8 mouse cellular contexts compared by ENCODE assay signal in genomic region chr4:152138497-152139260, GRCm38 (mm10). TPM values are rescaled to one million over a fixed set of nuclear protein-coding genes. Genes with fewer than 3 reads are reported as not detected.
DNase-seq lines count a peak whose midpoint lies in the region; ATAC-seq and TF ChIP-seq lines count a peak whose summit lies in the region.

No protein-coding gene starts in this region.

- no peaks in the 10 kb centered on the region for H3K79me2 ChIP-seq in CH12.LX (replicated peaks; ENCODE audit: control insufficient read depth, extremely low read depth, insufficient read depth, poor library complexity, severe bottlenecking)

- peak; percentile 39; the same call in 1 of the 2 replicates for TF ChIP-seq POLR2A in CH12.LX (IDR thresholded peaks at IDR 0.05; ENCODE audit: low read depth, low read length)

- H3K27me3 ChIP-seq in CH12.LX (replicated peaks) = peaks cover 68% of the 10 kb centered on the region
- H3K27me3 ChIP-seq in forebrain, embryonic 11.5 days (ENCODE audit: control insufficient read depth, insufficient read depth, low read length) = peaks cover 27% of the 10 kb centered on the region
- H3K27me3 ChIP-seq in neural tube, embryonic 14.5 days (ENCODE audit: control insufficient read depth, insufficient read depth, low read length) = peaks cover 10% of the 10 kb centered on the region

- no peak for TF ChIP-seq RAD21 in CH12.LX (IDR thresholded peaks at IDR 0.05; ENCODE audit: low read depth, low read length)

- intact Hi-C loops in heart, postnatal 10 days (cut with DNase I) = no loop called here

- TF ChIP-seq CTCF in CH12.LX (conservative IDR thresholded peaks at IDR 0.05 in 1 of 2, IDR thresholded peaks at IDR 0.05 in 1 of 2; ENCODE audit: low read depth in 2 of 2, low read length in 2 of 2) = peak; percentile 55 to 82

- 3% methylated on average over 51 of the region's 51 CpGs for WGBS in forebrain, embryonic 11.5 days
- WGBS in neural tube, embryonic 14.5 days = 3% methylated on average over 49 of the region's 51 CpGs

- ATAC-seq in forebrain, embryonic 11.5 days (replicated peaks; ENCODE audit: low FRiP score) = peak; percentile 74
- ATAC-seq in neural tube, embryonic 14.5 days (ENCODE audit: low read depth) = peak; percentile 73

- no peaks in the 10 kb centered on the region for H3K36me3 ChIP-seq in CH12.LX (replicated peaks in 1 of 2; ENCODE audit: control insufficient read depth in 1 of 2, insufficient read depth in 1 of 2, low read length in 1 of 2)
- H3K36me3 ChIP-seq in forebrain, embryonic 11.5 days (ENCODE audit: control insufficient read depth, insufficient read depth, low read length) = no peaks in the 10 kb centered on the region
- no peaks in the 10 kb centered on the region for H3K36me3 ChIP-seq in neural tube, embryonic 14.5 days (ENCODE audit: control insufficient read depth, insufficient read depth, low read length)

- H3K9me3 ChIP-seq in CH12.LX (replicated peaks; ENCODE audit: low read length) = peaks cover 2% of the 10 kb centered on the region
- no peaks in the 10 kb centered on the region; the same call in 1 of the 2 replicates for H3K9me3 ChIP-seq in forebrain, embryonic 11.5 days (ENCODE audit: control insufficient read depth, low read length)
- no peaks in the 10 kb centered on the region for H3K9me3 ChIP-seq in neural tube, embryonic 14.5 days (ENCODE audit: control insufficient read depth, low read length)

- dilution Hi-C loops in CH12.LX (cut with MboI; ENCODE audit: extremely low pct_ligation_motif_present, extremely low pct_unique_long_range_greater_than_20kb, low sequenced_read_pairs) = no loop called here

- H3K9ac ChIP-seq in CH12.LX (ENCODE audit: insufficient read depth, low read depth) = peak overlapping the region; percentile 24; the same call in 1 of the 2 replicates
- no peak overlapping the region for H3K9ac ChIP-seq in forebrain, embryonic 11.5 days (ENCODE audit: low read length)
- no peak overlapping the region for H3K9ac ChIP-seq in neural tube, embryonic 14.5 days (replicated peaks; ENCODE audit: low read depth, low read length)

- no peak for TF ChIP-seq EP300 in CH12.LX (IDR thresholded peaks at IDR 0.05; ENCODE audit: low read length)

- H3K27ac ChIP-seq in CH12.LX (ENCODE audit: insufficient read depth, low read depth) = no peak overlapping the region
- no peak overlapping the region for H3K27ac ChIP-seq in forebrain, embryonic 11.5 days (ENCODE audit: low read depth, low read length)
- H3K27ac ChIP-seq in neural tube, embryonic 14.5 days (ENCODE audit: low read depth, low read length) = no peak overlapping the region

- DNase-seq in CH12.LX (ENCODE audit: extremely low read depth) = peak; percentile 79
- DNase-seq in c-Kit-positive CD71-positive TER-119-negative erythroid progenitor cells, embryonic 14.5 days (ENCODE audit: low read depth) = peak; percentile 70
- peak; percentile 93 for DNase-seq in forebrain, embryonic 11.5 days (ENCODE audit: low spot score)
- peak; percentile 89 to 93 for DNase-seq in heart, postnatal 10 days
- peak; percentile 93 to 96 for DNase-seq in kidney, postnatal 4 days
- DNase-seq in lung, adult 18-20 months = peak; percentile 88 to 89
- peak; percentile 90 for DNase-seq in testis, postnatal 14 days (ENCODE audit: low spot score)

- H3K4me1 ChIP-seq in CH12.LX (ENCODE audit: control insufficient read depth in 1 of 2, insufficient read depth in 2 of 2) = peaks cover 6 to 11% of the 10 kb centered on the region in 2 experiments
- peaks cover 3% of the 10 kb centered on the region; the same call in 1 of the 2 replicates for H3K4me1 ChIP-seq in forebrain, embryonic 11.5 days (replicated peaks; ENCODE audit: control insufficient read depth, insufficient read depth, low read length)
- H3K4me1 ChIP-seq in neural tube, embryonic 14.5 days (ENCODE audit: control insufficient read depth, insufficient read depth, low read length) = peaks cover 8% of the 10 kb centered on the region; the same call in 1 of the 2 replicates

- peak overlapping the region; percentile 98 for H3K4me2 ChIP-seq in CH12.LX (ENCODE audit: insufficient read depth, low read depth, poor library complexity, severe bottlenecking)
- peak overlapping the region; percentile 38; the same call in 1 of the 2 replicates for H3K4me2 ChIP-seq in forebrain, embryonic 11.5 days (ENCODE audit: low read depth, low read length, severe bottlenecking)
- peak overlapping the region; percentile 54 for H3K4me2 ChIP-seq in neural tube, embryonic 14.5 days (ENCODE audit: low read depth, low read length)

- in situ Hi-C loops in CH12.LX (cut with MboI; ENCODE audit: low pct_ligation_motif_present, low pct_unique_long_range_greater_than_20kb, low sequenced_read_pairs) = no loop called here

- peak overlapping the region; percentile 31 to 63 (median 34) for H3K4me3 ChIP-seq in CH12.LX (replicated peaks in 1 of 3; ENCODE audit: low read depth in 2 of 3, low read length in 2 of 3, poor library complexity in 1 of 3)
- peak overlapping the region; percentile 27 for H3K4me3 ChIP-seq in forebrain, embryonic 11.5 days (ENCODE audit: low read depth, low read length)
- peak overlapping the region; percentile 32 for H3K4me3 ChIP-seq in neural tube, embryonic 14.5 days (ENCODE audit: low read depth, low read length)

TF ChIP-seq in CH12.LX, 34 proteins besides CTCF, POLR2A, EP300 and RAD21:
- TF ChIP-seq MYC (IDR thresholded peaks at IDR 0.05; ENCODE audit: low read depth, low read length) = 0 out of 2 replicates have a peak, but pooled peaks have one; percentile 19
- 0 out of 2 replicates have a peak, but pooled peaks have one; percentile 28 for TF ChIP-seq ELF1 (IDR thresholded peaks at IDR 0.05; ENCODE audit: low read depth, low read length)
- TF ChIP-seq POLR2AphosphoS2 (IDR thresholded peaks at IDR 0.05; ENCODE audit: low read depth, low read length) = no peak
- TF ChIP-seq MEF2A (IDR thresholded peaks at IDR 0.05; ENCODE audit: borderline replicate concordance, low read depth, low read length) = no peak; the same call in 1 of the 2 replicates
- peak; percentile 25 for TF ChIP-seq SMC3 (IDR thresholded peaks at IDR 0.05; ENCODE audit: low read depth, low read length)
- TF ChIP-seq CHD1 (IDR thresholded peaks at IDR 0.05; ENCODE audit: low read depth, low read length) = no peak

RNA-seq across cellular contexts. Expression of gene Espn, which starts 13.5 kb away (rescaled TPM):
- total RNA-seq in CH12.LX (2012; rRNA removed) (0.04 and 0.25 TPM in 2 replicates), CH12.LX (2014; rRNA removed) (not detected in 2 replicates)
- polyA plus RNA-seq in CH12.LX (2012; ENCODE audit: insufficient read length, low read depth) = 0.08 TPM in 1 of 2 replicates, not detected in the other
- polyA plus RNA-seq in forebrain, embryonic 11.5 days (2014; fragmentation: Nextera tagmentation; extraction: Ambion mirVana) = 0.90 and 1.2 TPM in 2 replicates
- total RNA-seq in heart, postnatal 10 days (2021) = 1 to 10 TPM; 1.3 to 1.4 TPM
- polyA plus RNA-seq in neural tube, embryonic 14.5 days (2014; fragmentation: Nextera tagmentation; extraction: Ambion mirVana) = 0.52 and 0.64 TPM in 2 replicates

RNA-seq across cellular contexts. Expression of gene Hes2, which starts 20.0 kb away (rescaled TPM):
- not detected in 2 replicates for total RNA-seq in CH12.LX (2012; rRNA removed)
- not detected in 2 replicates for total RNA-seq in CH12.LX (2014; rRNA removed)
- not detected in 2 replicates for polyA plus RNA-seq in CH12.LX (2012; ENCODE audit: insufficient read length, low read depth)
- polyA plus RNA-seq in forebrain, embryonic 11.5 days (2014; fragmentation: Nextera tagmentation; extraction: Ambion mirVana) = not detected in 2 replicates
- not detected for total RNA-seq in heart, postnatal 10 days (2021)
- not detected in 2 replicates for polyA plus RNA-seq in neural tube, embryonic 14.5 days (2014; fragmentation: Nextera tagmentation; extraction: Ambion mirVana)

RNA-seq across cellular contexts. Expression of gene Tnfrsf25, which starts 22.9 kb away (rescaled TPM):
- total RNA-seq in CH12.LX (2012; rRNA removed) = 0.38 and 1.5 TPM in 2 replicates
- not detected in 2 replicates for total RNA-seq in CH12.LX (2014; rRNA removed)
- not detected in 2 replicates for polyA plus RNA-seq in CH12.LX (2012; ENCODE audit: insufficient read length, low read depth)
- 0.49 TPM in 1 of 2 replicates, not detected in the other for polyA plus RNA-seq in forebrain, embryonic 11.5 days (2014; fragmentation: Nextera tagmentation; extraction: Ambion mirVana)
- total RNA-seq in heart, postnatal 10 days (2021) = 1 to 10 TPM; 1.9 TPM
- polyA plus RNA-seq in neural tube, embryonic 14.5 days (2014; fragmentation: Nextera tagmentation; extraction: Ambion mirVana) = 0.54 and 1.1 TPM in 2 replicates

RNA-seq across cellular contexts. Expression of gene Acot7, which starts 39.3 kb away (rescaled TPM):
- total RNA-seq in CH12.LX (2012; rRNA removed) = 55.1 and 61.6 TPM in 2 replicates
- 29.0 TPM in 2 replicates for total RNA-seq in CH12.LX (2014; rRNA removed)
- polyA plus RNA-seq in CH12.LX (2012; ENCODE audit: insufficient read length, low read depth) = 71.1 and 83.3 TPM in 2 replicates
- polyA plus RNA-seq in forebrain, embryonic 11.5 days (2014; fragmentation: Nextera tagmentation; extraction: Ambion mirVana) = 75.1 and 77.8 TPM in 2 replicates
- total RNA-seq in heart, postnatal 10 days (2021) = 10 to 100 TPM; 48.3 to 53.2 TPM
- 332 and 348 TPM in 2 replicates for polyA plus RNA-seq in neural tube, embryonic 14.5 days (2014; fragmentation: Nextera tagmentation; extraction: Ambion mirVana)

Comparison
In these comparisons a context has a peak if more than half of its experiments do, and no peak if none do; other contexts are left out.
1. H3K4me2 ChIP-seq: peak in every context shown above with its lines; median percentile 98 in CH12.LX; 54 in neural tube, embryonic 14.5 days; 38 in forebrain, embryonic 11.5 days.